Mouse (Mus musculus): ENCODE measurements around the gene Tmem150c.

DNA sequence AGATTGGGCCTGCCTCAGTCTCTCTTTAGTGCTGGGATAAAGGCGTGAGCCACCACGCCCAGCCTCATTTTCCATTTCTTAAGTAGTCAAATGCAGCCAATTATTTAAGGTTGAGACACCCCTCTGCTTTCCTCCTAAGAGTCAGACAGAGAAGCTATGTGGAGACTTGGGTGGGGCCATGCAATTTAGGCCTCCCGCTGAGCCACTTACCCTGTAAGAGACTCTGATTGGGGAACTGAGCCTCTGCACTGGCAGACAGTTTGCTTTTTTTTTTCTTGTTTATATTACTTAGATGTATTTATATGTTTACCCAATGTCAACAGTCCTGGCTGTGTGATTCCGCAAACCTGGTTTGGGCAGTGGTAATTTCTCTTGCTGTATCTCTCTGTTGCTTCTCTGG, 115.6 kb downstream of the Tmem150c start:
- no peak for TF ChIP-seq POLR2A (IDR thresholded peaks at IDR 0.05; ENCODE audit: borderline replicate concordance, control insufficient read depth, low read depth, low read length)
- no peak for TF ChIP-seq CTCF (IDR thresholded peaks at IDR 0.05; ENCODE audit: control insufficient read depth, insufficient read depth, low read length)

All from bone marrow, adult 2 months (tissue).